Mouse (Mus musculus) mammary gland, adult 2 months (tissue): ENCODE data around the gene Cdh20. TPM values are rescaled to one million over a fixed set of nuclear protein-coding genes. Genes with fewer than 3 reads are reported as not detected.

ENCODE experiments used
- polyA plus RNA-seq: library from polyadenylated mRNA; depleted of rRNA; stranded (reverse); fragments of >200 nt; gene quantifications from 2 replicates; pipeline ENCODE4 v1.2.3, GENCODE M21; 2012; ENCODE audit warnings: low replicate concordance; rRNA removed

The Cdh20 gene
- polyA plus RNA-seq: not detected in 2 replicates

DNA sequence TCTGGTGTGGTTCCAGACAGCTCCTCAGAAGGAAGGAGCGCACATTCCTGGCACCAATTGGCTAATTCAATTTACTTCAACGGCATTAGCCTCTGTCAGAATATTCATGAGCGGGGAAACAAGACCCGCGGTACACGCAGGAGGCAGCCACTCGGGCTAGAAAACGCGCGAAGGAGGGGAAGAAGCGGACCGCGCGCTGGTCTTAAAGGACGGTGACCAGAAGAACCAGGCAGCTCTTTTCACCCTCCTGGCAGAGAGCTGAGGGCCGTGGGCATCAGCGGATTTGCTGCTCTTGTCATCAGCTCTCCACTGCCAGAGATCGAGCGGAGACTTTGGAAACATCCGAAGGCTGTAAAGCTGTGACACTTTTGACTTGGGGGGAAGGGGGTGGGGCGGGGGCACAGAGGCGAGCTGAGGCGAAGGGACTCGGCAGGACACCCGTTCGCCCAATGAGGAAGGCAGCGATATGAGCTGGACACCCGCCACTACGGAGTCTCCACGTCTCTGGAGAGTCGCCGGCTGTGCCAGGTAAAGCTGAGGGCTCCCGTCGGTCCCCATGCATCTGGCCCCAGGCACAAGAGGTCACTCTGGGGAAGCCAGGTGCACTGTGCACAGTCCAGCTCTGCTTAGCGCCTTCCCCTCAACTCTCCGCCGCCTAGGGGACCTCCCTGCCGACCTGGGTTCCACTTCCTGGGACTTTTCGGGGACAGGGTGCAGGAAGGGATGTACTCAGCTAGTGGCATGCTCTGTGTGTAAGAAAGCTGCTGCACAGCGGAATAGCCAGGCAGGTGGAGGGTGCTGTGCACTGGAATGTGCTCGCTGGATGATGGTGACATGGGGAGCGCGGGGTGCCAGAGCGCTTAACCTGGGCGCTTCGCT, at the start of gene Cdh20:
TSS of gene Cdh20 (plus strand) at position 159 of the 879 bp plus-strand sequence.

